Mouse (Mus musculus) small intestine, adult 2 months (tissue): Measurements from ENCODE around the gene Cyld.

ENCODE experiments used
- CTCF ChIP-seq: fragments of 200-500 bp; IDR thresholded peaks from 2 replicates; pipeline ENCODE4 v1.5.1; 2012; ENCODE audit warnings: low read depth, mild to moderate bottlenecking, control low read depth, inconsistent platforms, low read length, moderate library complexity, mixed read lengths; ENCODE audit not compliant: insufficient replicate concordance, insufficient read length; ENCODE audit errors: extremely low read depth
- POLR2A ChIP-seq: fragments of 200-500 bp; IDR thresholded peaks from 2 replicates; pipeline ENCODE4 v1.6.1; 2012; ENCODE audit warnings: low read depth, mild to moderate bottlenecking, control low read depth, inconsistent platforms, low read length, moderate library complexity

DNA sequence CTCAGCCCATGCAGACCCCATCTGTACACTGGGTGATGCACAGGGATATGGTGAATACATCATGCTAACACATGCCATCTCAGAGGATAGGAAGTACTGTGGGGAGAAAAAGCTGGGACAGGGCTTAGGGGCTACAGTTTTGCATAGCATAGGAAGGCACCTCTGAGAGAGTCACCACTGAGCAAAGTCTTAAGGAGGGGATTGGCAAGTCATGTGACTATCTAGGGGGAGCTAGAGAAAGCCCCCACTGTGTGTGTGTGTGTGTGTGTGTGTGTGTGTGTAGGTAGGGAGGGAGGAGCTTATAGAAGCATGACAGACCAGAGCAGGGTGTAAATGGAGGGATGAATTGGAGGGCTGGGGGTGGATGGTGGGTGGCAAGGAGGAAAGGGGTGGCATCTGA is 48.5 kb upstream of the Cyld start:
- no peak for TF ChIP-seq CTCF
- no peak for TF ChIP-seq POLR2A
